Mouse (Mus musculus): ENCODE data around the gene Pbld1.
A peak's percentile ranks its signal among the peaks of the same experiment; 100 is the strongest.

Gene Pbld1

GRCm38 (mm10) chr10:63059862-63060261 is at the start of gene Pbld1:
TSS of gene Pbld1 (plus strand) at chr10:63060162.
- no peak for DNase-seq

DNA sequence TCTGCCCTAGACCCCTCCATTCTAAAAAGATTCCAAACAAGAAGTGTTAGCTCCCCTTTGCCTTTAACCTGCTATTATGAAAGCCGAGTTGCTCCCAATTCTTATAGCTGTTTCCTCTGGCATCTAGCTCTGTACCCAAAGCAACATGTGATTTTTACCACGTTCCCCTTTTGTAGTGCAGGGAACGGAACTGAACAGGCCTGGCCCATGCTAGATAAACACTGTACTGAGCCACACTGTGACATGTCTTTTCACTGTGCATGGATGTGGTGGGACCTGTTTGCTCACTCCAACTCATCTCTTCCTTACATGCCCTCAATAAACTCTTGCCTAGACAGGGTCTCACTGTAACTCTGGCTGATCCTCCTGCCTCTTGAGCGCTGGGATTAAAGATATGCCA is 49.7 kb upstream of the Pbld1 start:
- no peak for DNase-seq

DNA sequence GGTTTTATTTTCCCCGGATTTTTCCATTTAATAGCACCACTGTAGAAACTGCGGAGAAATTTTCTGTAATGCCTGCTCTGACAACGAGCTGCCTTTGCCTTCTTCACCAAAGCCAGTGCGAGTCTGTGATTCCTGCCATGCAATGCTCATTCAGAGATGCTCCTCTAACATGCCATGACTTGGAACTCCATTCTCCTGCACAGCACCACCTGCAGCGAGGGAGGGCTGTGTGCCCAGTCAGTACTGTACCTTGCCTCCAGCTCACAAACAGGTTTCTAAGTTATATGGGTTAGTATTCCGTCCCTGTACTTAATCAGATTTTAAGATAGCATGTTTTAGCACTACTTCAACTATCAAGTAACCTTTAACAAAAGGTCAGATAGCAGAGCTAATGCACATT is 48.4 kb upstream of the Pbld1 start:
- DNase-seq: no peak

DNA sequence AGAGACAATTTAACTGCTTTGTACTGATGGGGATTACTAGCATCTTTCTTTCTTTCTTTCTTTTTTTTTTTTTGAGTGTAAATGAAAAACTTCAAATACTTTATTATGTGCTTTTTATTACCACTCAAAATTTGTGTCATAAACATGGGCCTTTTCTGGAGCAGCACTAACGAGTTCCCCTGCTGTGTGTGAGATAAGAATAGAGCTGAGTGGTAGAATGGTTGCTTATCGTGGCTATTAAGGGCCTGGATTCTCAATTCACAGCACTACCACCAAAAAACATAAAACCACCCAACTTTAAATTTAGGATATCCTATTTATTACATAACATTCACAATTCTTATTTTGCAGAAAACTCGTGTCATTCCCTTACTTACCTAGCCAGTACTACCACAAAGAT is 46.5 kb upstream of the Pbld1 start:
- no peak for DNase-seq

- no peak for DNase-seq
Observed at GRCm38 (mm10) chr10:63014168-63014567, 45.8 kb upstream of the Pbld1 start.

- no peak for DNase-seq
Observed at GRCm38 (mm10) chr10:63019304-63019703, 40.7 kb upstream of the Pbld1 start.

- DNase-seq: no peak
Observed at GRCm38 (mm10) chr10:63021702-63022101, 38.3 kb upstream of the Pbld1 start.

DNA sequence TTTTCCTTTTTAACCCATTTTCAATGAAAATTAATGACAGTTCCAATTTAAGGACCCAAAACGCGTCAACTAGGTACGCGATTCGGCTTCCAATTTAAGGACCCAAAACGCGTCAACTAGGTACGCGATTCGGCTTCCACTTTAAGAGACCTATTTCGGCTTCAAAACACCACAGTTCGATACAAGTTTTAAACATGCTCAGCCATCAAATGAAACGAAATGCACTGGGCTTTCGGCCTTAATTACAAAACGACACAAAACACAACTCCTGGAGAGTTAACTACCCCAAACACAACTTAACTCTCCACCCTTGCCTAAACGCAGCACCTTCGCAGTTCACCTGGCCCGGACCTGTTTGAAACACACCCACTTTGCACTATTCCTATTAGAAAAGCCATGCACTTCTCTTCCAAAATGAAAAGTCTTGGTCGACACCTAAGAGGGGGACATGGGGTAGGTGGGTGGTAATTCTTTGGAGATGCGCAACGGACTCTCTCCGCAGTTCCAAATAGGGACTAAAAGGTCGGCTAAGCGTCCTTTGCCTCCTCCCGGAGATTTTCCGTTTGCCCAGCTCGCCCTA is 37.3 kb upstream of the Pbld1 start:
- DNase-seq: peak; percentile 36

GRCm38 (mm10) chr10:63023121-63023748 is 36.7 kb upstream of the Pbld1 start:
- DNase-seq: peak; percentile 82

- DNase-seq: peak; percentile 99
Observed at GRCm38 (mm10) chr10:63023749-63024579, 36.0 kb upstream of the Pbld1 start, which contains the start of the genes Hnrnph3 and Pbld2. TSS of gene Hnrnph3 (minus strand) at chr10:63024217. TSS of gene Pbld2 (plus strand) at chr10:63024315.

GRCm38 (mm10) chr10:63024580-63024910 is 35.4 kb upstream of the Pbld1 start:
- DNase-seq: peak; percentile 39

GRCm38 (mm10) chr10:63025016-63025415 is 34.9 kb upstream of the Pbld1 start:
- DNase-seq: no peak

- no peak for DNase-seq
Observed at GRCm38 (mm10) chr10:63025491-63026011, 34.4 kb upstream of the Pbld1 start.

DNA sequence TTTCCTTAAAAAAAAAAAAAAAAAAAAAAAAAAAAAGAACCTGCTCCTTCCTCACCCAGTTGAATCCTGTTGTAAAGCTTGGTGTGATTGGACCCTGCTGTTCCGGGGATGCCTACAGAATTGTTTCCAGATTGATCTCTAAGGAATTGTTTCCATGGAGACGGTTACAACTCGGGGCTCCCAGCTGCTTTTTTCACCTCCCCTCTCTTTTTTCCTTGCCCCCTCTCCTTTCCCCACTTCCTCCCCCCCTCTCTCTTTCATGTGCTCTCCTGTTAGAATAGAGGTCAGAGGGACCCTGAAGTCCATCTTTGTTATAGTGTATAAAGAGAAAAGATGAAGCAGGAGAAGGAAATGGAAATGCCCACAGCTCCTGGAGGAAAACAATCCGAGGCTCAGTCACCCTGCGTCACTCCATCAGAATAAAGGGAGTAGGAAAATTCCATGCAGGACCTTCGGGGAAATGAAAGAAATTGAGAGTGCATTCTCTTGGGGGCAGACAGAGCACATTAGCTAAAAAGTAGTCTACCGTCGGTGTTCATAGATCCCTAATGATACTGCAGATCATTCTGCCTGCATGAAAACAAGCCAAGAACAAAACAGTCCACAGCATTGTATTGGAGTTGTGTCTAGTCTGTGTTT is 33.7 kb upstream of the Pbld1 start:
- no peak for DNase-seq

DNA sequence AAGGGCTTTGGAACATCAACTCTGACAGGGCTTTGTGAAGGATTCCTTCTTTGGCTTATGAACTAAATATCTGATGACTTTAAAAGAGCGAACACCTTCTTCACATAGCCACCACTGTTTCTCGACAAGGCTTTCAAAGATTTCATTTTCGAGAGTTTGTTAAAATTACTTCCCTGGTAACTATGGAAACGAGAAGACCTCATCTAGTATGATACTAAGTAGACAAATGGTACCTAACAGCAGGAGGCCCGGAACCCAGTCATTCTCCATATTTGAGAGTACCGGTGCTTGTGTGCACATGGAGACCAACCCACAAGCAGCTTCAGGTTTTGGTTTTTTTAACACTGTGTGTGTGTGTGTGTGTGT is 33.2 kb upstream of the Pbld1 start:
- DNase-seq: no peak

GRCm38 (mm10) chr10:63027376-63028161 is 32.4 kb upstream of the Pbld1 start:
- DNase-seq: no peak

DNA sequence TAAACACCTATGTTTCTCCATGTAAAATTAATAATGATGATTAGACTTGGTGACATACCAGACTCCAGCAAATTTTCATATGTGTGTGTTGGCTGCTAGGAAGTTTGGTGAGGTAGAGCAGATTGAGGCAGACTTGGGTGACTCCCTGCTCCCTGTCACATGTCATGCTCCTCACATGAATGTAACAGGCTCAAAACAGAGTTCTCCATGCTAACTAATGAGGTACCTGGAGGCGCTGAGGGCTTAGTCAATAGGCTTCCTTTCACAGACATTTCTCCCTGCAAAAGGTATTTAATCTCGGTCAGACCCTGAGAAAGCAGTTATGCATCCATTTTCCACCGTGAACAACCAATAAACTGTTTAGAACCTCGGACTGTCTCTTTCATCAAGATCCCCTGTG is 31.6 kb upstream of the Pbld1 start:
- no peak for DNase-seq

DNA sequence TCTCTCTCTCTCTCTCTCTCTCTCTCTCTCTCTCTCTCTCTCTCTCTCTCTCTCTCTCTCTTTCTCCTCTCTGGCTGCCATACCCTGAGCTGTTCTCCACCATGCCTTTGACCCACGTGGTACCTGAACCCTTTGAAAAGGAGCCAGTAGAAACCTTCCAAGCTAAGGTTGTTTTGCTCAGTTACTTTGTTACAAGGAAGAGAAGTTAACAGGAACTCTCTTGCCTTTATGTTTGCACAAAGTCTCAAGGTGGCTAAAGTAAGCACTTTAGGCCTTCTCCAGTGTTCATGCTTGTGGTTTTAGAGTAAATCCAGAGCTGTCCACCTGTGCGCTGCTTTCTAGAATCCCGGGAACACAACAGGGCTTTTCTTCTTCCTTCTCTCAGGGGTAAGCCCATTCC is 27.7 kb upstream of the Pbld1 start:
- no peak for DNase-seq

- DNase-seq: no peak
Observed at GRCm38 (mm10) chr10:63032956-63033355, 27.0 kb upstream of the Pbld1 start.

- DNase-seq: no peak
Observed at GRCm38 (mm10) chr10:63038571-63039320, 21.2 kb upstream of the Pbld1 start.

DNA sequence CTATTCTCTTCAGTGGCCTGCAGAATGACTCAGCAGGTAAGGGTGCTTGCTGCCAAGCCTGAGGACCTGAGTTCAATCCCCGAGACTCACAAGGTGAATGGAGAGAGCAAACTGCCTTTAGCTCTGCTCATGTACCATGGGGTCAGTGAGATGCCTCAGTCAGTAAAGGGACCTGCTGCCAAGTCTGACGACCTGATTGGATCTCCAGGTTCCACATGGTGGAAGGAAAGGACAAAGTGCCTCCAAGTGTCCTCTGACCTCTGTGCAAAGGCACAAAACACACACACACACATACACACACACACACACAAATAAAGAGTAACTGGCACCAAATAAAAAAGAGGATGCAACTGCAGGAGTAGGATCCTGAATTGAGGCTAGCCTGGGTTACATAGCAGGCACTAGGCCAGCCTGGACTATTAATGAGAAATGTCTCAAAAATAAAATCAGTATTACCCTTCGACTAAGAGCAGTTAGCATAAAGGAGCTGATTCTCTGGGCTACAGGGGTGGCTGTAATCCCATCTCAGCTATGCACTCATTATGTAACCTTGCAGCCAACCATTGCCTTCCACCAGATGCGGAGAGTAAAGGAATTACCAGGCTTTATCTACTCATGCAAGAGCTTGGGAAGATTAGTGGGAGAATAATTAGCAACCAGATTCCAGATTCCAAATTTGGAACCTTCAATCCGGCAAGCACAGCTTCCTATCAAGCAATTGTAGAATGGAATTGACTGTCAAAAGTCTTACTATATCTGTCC is 19.9 kb upstream of the Pbld1 start:
- no peak for DNase-seq
